8 mouse cellular contexts compared by ENCODE assay signal in the genomic region with DNA sequence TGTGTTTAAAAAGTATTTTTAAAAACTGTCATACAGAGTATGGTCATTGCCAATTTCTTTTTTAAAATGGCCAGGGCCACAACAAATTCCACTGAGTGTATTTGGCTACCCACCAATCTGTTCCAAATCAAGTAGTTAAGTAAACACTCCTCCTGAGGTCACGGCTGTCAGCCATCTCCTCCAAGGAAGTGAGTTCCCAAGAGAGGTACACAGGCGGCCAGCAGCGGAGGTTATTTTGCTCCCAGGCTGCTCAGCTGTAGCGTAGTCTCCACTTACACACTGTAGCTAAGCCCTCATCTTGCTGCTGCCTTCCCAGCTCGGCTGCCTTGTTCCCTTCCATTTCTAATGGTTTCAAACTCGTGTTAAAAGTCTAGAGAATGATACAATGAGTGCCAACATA. TPM values are rescaled to one million over a fixed set of nuclear protein-coding genes. Genes with fewer than 3 reads are reported as not detected.
DNase-seq lines count a peak whose midpoint lies in the region; ATAC-seq and TF ChIP-seq lines count a peak whose summit lies in the region.

No protein-coding gene starts in this region.

- no peaks in the 10 kb centered on the region for H3K27me3 ChIP-seq in embryonic facial prominence, embryonic 15.5 days
- no peaks in the 10 kb centered on the region for H3K27me3 ChIP-seq in lung, embryonic 15.5 days

- WGBS in embryonic facial prominence, embryonic 15.5 days: 23% methylated on average over 6 of the region's 6 CpGs
- WGBS in lung, embryonic 15.5 days: 9% methylated on average over 6 of the region's 6 CpGs

- no peak overlapping the region for H3K4me3 ChIP-seq in embryonic facial prominence, embryonic 15.5 days (replicated peaks)
- no peak overlapping the region for H3K4me3 ChIP-seq in lung, embryonic 15.5 days
- H3K4me3 ChIP-seq in layer of hippocampus, adult 2 months: no peak overlapping the region

- ATAC-seq in embryonic facial prominence, embryonic 15.5 days (ENCODE audit: insufficient number of reproducible peaks, low FRiP score, low TSS enrichment, low read depth): 0 out of 2 replicates have a peak, but pooled peaks have one; percentile 43
- ATAC-seq in lung, embryonic 15.5 days (ENCODE audit: borderline replicate concordance, extremely low read depth, low FRiP score, low TSS enrichment): peak; percentile 78; the same call in 1 of the 2 replicates

- 0 out of 2 replicates have a peak, but pooled peaks cover 3% of the 10 kb centered on the region for H3K36me3 ChIP-seq in embryonic facial prominence, embryonic 15.5 days
- no peaks in the 10 kb centered on the region for H3K36me3 ChIP-seq in lung, embryonic 15.5 days

- no peak for TF ChIP-seq CTCF in layer of hippocampus, adult 2 months (conservative IDR thresholded peaks at IDR 0.05)

- 0 out of 2 replicates have a peak, but pooled peaks cover 5% of the 10 kb centered on the region for H3K4me1 ChIP-seq in embryonic facial prominence, embryonic 15.5 days
- peaks cover 53% of the 10 kb centered on the region for H3K4me1 ChIP-seq in lung, embryonic 15.5 days

- DNase-seq in adrenal gland, adult 2 months: peak; percentile 64
- peak; percentile 54 for DNase-seq in heart, postnatal 4 days
- no peak for DNase-seq in right cerebral cortex, postnatal 25 days
- no peak for DNase-seq in right cerebral cortex, postnatal 14 days
- DNase-seq in layer of hippocampus, adult 2 months (ENCODE audit: low spot score in 2 of 2): no peak
- DNase-seq in urinary bladder, adult 18-20 months (ENCODE audit: low spot score in 2 of 2): no peak

- H3K27ac ChIP-seq in embryonic facial prominence, embryonic 15.5 days (replicated peaks): no peak overlapping the region
- peak overlapping the region; percentile 71 for H3K27ac ChIP-seq in lung, embryonic 15.5 days
- H3K27ac ChIP-seq in layer of hippocampus, adult 2 months: no peak overlapping the region

- H3K9ac ChIP-seq in embryonic facial prominence, embryonic 15.5 days: no peak overlapping the region
- H3K9ac ChIP-seq in lung, embryonic 15.5 days: no peak overlapping the region

- no peaks in the 10 kb centered on the region for H3K9me3 ChIP-seq in embryonic facial prominence, embryonic 15.5 days (replicated peaks)
- no peaks in the 10 kb centered on the region for H3K9me3 ChIP-seq in lung, embryonic 15.5 days

- no peak overlapping the region for H3K4me2 ChIP-seq in embryonic facial prominence, embryonic 15.5 days (replicated peaks)
- no peak overlapping the region for H3K4me2 ChIP-seq in lung, embryonic 15.5 days

RNA-seq across cellular contexts. Expression of a gene that starts 51.5 kb away (rescaled TPM):
- 10 to 100 TPM; 39.1 to 65.2 TPM for total RNA-seq in adrenal gland, adult 2 months (2021)
- 19.1 and 25.4 TPM in 2 replicates for polyA plus RNA-seq in adrenal gland, adult 2 months (2012; rRNA removed)
- 59.7 and 67.5 TPM in 2 replicates for polyA plus RNA-seq in embryonic facial prominence, embryonic 15.5 days (2015; fragmentation: Nextera tagmentation; extraction: Ambion mirVana)
- total RNA-seq in heart, postnatal 4 days (2021): 100 to 1,000 TPM; 461 to 503 TPM
- 89.4 and 96.5 TPM in 2 replicates for polyA plus RNA-seq in lung, embryonic 15.5 days (2015; fragmentation: Nextera tagmentation; extraction: Ambion mirVana)
- 1 to 10 TPM; 5.4 to 7.6 TPM for total RNA-seq in layer of hippocampus, adult 2 months (2021)

Comparison
In these comparisons a context has a peak if more than half of its experiments do, and no peak if none do; other contexts are left out.
1. DNase-seq: peak in adrenal gland, adult 2 months (single experiment) and heart, postnatal 4 days (single experiment); none in right cerebral cortex, postnatal 25 days (single experiment), right cerebral cortex, postnatal 14 days (single experiment), layer of hippocampus, adult 2 months (0 of 2) and urinary bladder, adult 18-20 months (0 of 2).
2. RNA of a gene that starts 51.5 kb away (total RNA-seq): 461 to 503 TPM in heart, postnatal 4 days; 39.1 to 65.2 TPM in adrenal gland, adult 2 months and 5.4 to 7.6 TPM in layer of hippocampus, adult 2 months; every median in the first group is over 4 times any median in the second.